Mouse (Mus musculus) right cerebral cortex, postnatal 4 days (tissue): Measurements from ENCODE around the gene Hpn.

Source experiments
- DNase-seq: peaks from one replicate; pipeline ENCODE4 v3.0.0-alpha.2; 2022

Gene Hpn

GRCm38 (mm10) chr7:31052636-31053434 is 62.3 kb downstream of the Hpn start:
- DNase-seq, result peak; percentile 48

- no peak for DNase-seq
Measured at GRCm38 (mm10) chr7:31052251-31052635, 62.8 kb downstream of the Hpn start.

GRCm38 (mm10) chr7:31051321-31052021 is 63.6 kb downstream of the Hpn start, which contains the start of gene Fxyd7:
Fxyd7 (minus strand) TSS chr7:31051467.
- DNase-seq, result peak; percentile 42

- peak; percentile 56 for DNase-seq
Measured at GRCm38 (mm10) chr7:31050921-31051320, 64.2 kb downstream of the Hpn start.

- no peak for DNase-seq
Measured at GRCm38 (mm10) chr7:31050487-31050886, 64.6 kb downstream of the Hpn start.

GRCm38 (mm10) chr7:31049846-31050281 is 65.2 kb downstream of the Hpn start:
- peak; percentile 63 for DNase-seq

- DNase-seq, result peak; percentile 60
Measured at GRCm38 (mm10) chr7:31049135-31049845, 65.8 kb downstream of the Hpn start.
